Mouse (Mus musculus) erythroblast, embryonic 14.5 days (primary cell): ENCODE measurements around the gene Zfp385c.

Experiments used
- GATA1 ChIP-seq: IDR thresholded peaks from 2 replicates; pipeline ENCODE4 v1.6.1; 2012; ENCODE audit warnings: low read length, inconsistent platforms, mixed read lengths
- TAL1 ChIP-seq: IDR thresholded peaks from 3 replicates; pipeline ENCODE4 v1.6.1; 2012; ENCODE audit warnings: low read length, inconsistent platforms, mixed read lengths

DNA sequence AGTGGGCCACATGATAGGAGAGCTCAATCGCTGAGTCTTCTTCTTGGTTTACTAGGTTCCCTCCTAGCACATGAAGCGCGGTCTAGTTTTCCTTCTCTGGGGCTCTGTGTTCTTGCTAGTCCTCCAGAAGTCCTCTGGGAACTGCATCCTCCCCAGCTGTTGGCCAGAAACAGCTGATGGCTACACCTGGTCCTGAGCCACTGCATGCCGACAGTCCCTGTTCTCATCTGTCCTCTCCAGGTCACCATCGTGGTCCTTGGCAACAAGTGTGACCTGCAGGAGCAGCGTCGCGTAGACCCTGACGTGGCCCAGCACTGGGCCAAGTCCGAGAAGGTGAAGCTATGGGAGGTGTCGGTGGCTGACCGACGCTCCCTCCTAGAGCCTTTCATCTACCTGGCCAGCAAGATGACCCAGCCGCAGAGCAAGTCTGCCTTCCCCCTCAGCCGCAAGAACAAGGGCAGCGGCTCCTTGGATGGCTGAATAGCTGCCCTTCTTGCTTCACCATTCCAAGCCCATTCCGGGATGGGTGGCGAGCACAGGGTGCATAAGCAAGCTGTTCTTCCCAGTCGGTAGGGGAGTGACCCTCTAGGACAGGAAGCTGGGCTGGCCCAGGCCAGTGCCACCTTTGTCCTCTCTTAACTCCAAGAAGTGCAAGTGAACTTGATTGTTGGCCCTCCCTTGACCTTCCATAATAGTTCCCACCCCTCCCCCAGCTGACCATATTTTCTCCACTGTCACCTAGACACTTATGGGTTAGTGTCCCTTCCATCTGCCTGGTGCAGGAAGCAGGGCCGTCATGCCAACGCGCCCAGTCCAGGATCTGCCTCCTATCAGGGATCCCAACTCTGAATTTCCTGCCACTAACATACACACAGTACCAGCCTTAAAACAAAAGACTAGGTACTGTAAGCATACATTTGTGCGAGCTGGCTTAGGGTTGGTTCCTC is 66.2 kb downstream of the Zfp385c start:
- TF ChIP-seq TAL1: no peak
- no peak for TF ChIP-seq GATA1
